Mouse (Mus musculus) heart, embryonic 14.5 days (tissue): ENCODE measurements around the gene Clip2. TPM values are rescaled to one million over a fixed set of nuclear protein-coding genes. Genes with fewer than 3 reads are reported as not detected.

ENCODE experiments used
- ATAC-seq: fragments of 200-750 bp; cut with Nextera tagmentation; 2 replicates; pipeline ENCODE4 v1.8.0; 2017; ENCODE audit warnings: low read depth, moderate TSS enrichment; ENCODE audit not compliant: insufficient number of reproducible peaks, insufficient read depth, low FRiP score
- H3K27ac ChIP-seq, 2 experiments: fragments of 200-500 bp in 1 of 2; fragments of 300-500 bp in 1 of 2; sonication (generic) in 1 of 2; replicated peaks in 1 of 2; 2 replicates each; pipeline ENCODE4 v1.5.1; 2012 to 2014; ENCODE audit warnings: low read depth in 2 of 2, low read length in 2 of 2, control low read depth in 1 of 2, mild to moderate bottlenecking in 1 of 2, mixed read lengths in 1 of 2; ENCODE audit not compliant: control insufficient read depth in 1 of 2, insufficient read depth in 1 of 2
- H3K27me3 ChIP-seq: fragments of 300-500 bp; sonication (generic); 2 replicates; pipeline ENCODE4 v1.6.1; 2014; ENCODE audit warnings: mild to moderate bottlenecking, low read length, control low read depth; ENCODE audit not compliant: control insufficient read depth, insufficient read depth
- H3K36me3 ChIP-seq: fragments of 300-500 bp; sonication (generic); 2 replicates; pipeline ENCODE4 v1.6.1; 2014; ENCODE audit warnings: mild to moderate bottlenecking, control low read depth, low read length, mixed read lengths; ENCODE audit not compliant: control insufficient read depth, insufficient read depth
- H3K4me1 ChIP-seq, 2 experiments: fragments of 200-500 bp in 1 of 2; fragments of 300-500 bp in 1 of 2; sonication (generic) in 1 of 2; 2 replicates each; pipeline ENCODE4 v1.6.1; 2012 to 2014; ENCODE audit warnings: low read length in 2 of 2, control low read depth in 1 of 2, mixed read lengths in 1 of 2; ENCODE audit not compliant: control insufficient read depth in 2 of 2, insufficient read depth in 2 of 2
- H3K4me2 ChIP-seq: fragments of 300-500 bp; sonication (generic); 2 replicates; pipeline ENCODE4 v1.6.1; 2014; ENCODE audit warnings: mild to moderate bottlenecking, low read length
- H3K4me3 ChIP-seq, 2 experiments: fragments of 200-500 bp in 1 of 2; fragments of 300-500 bp in 1 of 2; sonication (generic) in 1 of 2; 2 replicates each; pipeline ENCODE4 v1.5.1; 2012 to 2014; ENCODE audit warnings: low read length in 2 of 2, mild to moderate bottlenecking in 2 of 2, control low read depth in 1 of 2, low read depth in 1 of 2, moderate library complexity in 1 of 2; ENCODE audit not compliant: control insufficient read depth in 1 of 2, insufficient read depth in 1 of 2
- H3K9ac ChIP-seq: fragments of 300-500 bp; sonication (generic); 2 replicates; pipeline ENCODE4 v1.6.1; 2014; ENCODE audit warnings: mild to moderate bottlenecking, low read length
- H3K9me3 ChIP-seq: fragments of 300-500 bp; sonication (generic); 2 replicates; pipeline ENCODE4 v1.6.1; 2016; ENCODE audit warnings: low read length, control low read depth; ENCODE audit not compliant: control insufficient read depth
- WGBS: fragments of 180-500 bp; shearing (Covaris S2); extraction: QIAGEN DNeasy Blood & Tissue Kit; methylation state at CpG from one replicate; pipeline ENCODE4 v1.1.7; 2014; 5-methylcytosine and 5-hydroxymethylcytosine counted together
- polyA plus RNA-seq: library from polyadenylated mRNA; unstranded; fragments of >200 nt; fragmentation: Nextera tagmentation; extraction: Ambion mirVana; gene quantifications from 2 replicates; pipeline ENCODE4 v1.2.1, GENCODE M21; 2014

Gene Clip2
- polyA plus RNA-seq, 1 experiment from 2014 or later = 1.9 TPM

DNA sequence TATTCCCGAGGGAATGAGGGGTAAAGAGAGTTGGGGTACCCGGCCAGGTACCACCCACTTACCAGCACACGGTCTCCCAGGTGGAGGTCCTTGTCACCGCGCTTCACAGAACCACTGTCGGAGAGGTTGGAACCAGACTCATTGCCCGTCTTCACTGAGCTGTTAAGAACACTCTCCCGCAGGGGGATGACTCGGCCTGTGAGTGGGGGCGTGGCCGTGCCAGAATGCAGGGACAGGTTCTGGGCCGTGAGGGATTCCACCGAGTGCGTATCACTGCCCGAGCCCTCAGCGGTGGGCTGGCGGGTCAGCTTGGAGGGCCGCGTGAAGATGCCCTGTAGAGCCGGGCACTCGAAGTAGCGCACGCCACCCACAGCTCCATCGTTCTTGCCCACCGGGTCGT is 29.7 kb downstream of the Clip2 start:
- peaks cover 0 to 2% of the 10 kb centered on the region in 2 experiments; a peak in 1 of 4 replicates for H3K4me1 ChIP-seq
- no peak overlapping the region for H3K4me3 ChIP-seq
- 87% methylated on average over 26 of the region's 26 CpGs for WGBS
- no peak overlapping the region for H3K9ac ChIP-seq
- no peaks in the 10 kb centered on the region for H3K9me3 ChIP-seq
- H3K27ac ChIP-seq = no peak overlapping the region
- no peak overlapping the region for H3K4me2 ChIP-seq
- H3K36me3 ChIP-seq = peaks cover 25% of the 10 kb centered on the region
- H3K27me3 ChIP-seq = no peaks in the 10 kb centered on the region
- no peak for ATAC-seq

DNA sequence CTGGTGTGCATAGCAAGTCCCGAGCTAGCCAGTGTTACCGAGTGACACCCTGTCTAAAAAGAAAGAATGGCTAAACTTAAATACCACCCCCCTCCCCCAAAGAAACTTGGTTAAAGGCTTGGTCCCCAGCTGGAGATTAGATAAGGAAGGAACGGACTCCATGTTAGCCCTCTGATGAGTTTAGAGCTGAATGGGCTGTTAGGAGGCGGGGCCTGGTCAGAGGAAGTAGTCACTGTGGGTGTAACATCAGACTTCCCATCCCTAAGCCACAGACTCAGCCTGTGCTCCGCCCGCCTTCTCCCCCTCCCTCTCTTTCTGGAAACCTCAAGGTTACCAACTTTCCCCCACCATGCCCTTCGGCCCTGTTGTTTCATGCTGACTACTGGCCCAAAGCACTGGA is 30.4 kb downstream of the Clip2 start:
- no peaks in the 10 kb centered on the region for H3K27me3 ChIP-seq
- H3K4me1 ChIP-seq = peaks cover 0 to 2% of the 10 kb centered on the region in 2 experiments; a peak in 1 of 4 replicates
- no peak for ATAC-seq
- 61% methylated on average over 7 of the region's 7 CpGs for WGBS
- no peak overlapping the region for H3K27ac ChIP-seq
- H3K4me2 ChIP-seq = no peak overlapping the region
- H3K4me3 ChIP-seq = no peak overlapping the region
- peaks cover 32% of the 10 kb centered on the region for H3K36me3 ChIP-seq
- peaks cover under 1% of the 10 kb centered on the region; the same call in 1 of the 2 replicates for H3K9me3 ChIP-seq
- H3K9ac ChIP-seq = no peak overlapping the region

GRCm38 (mm10) chr5:134521131-134521530 is 31.1 kb downstream of the Clip2 start:
- H3K4me1 ChIP-seq = peaks cover 0 to 2% of the 10 kb centered on the region in 2 experiments; a peak in 1 of 4 replicates
- peaks cover 39% of the 10 kb centered on the region for H3K36me3 ChIP-seq
- no peaks in the 10 kb centered on the region for H3K27me3 ChIP-seq
- H3K9ac ChIP-seq = no peak overlapping the region
- no peak overlapping the region for H3K4me3 ChIP-seq
- no peak for ATAC-seq
- H3K9me3 ChIP-seq = peaks cover 5% of the 10 kb centered on the region; the same call in 1 of the 2 replicates
- WGBS = 84% methylated on average over 2 of the region's 2 CpGs
- no peak overlapping the region for H3K27ac ChIP-seq
- H3K4me2 ChIP-seq = no peak overlapping the region

DNA sequence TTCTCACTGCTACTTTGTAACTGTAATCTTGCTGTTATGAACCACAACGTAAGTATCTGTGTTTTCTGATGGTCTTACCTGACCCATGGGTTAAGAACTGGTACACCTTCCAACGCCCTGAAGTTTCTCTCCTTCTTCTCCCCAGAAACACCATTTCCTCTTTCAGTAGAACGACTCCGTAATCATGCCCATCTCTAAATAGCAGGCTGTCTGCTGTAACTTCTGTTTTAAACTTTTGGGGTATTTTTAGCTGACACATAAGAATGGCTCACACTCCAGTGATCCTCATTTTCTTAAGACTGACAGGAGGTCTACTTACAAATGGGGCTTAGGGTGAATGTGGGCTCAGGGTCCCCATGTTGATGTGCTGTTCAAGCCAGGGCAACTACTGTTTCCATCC is 32.1 kb downstream of the Clip2 start:
- 93% methylated on average over 4 of the region's 4 CpGs for WGBS
- ATAC-seq = no peak
- no peak overlapping the region for H3K4me2 ChIP-seq
- no peak overlapping the region for H3K4me3 ChIP-seq
- H3K27ac ChIP-seq = no peak overlapping the region
- H3K9ac ChIP-seq = no peak overlapping the region
- no peaks in the 10 kb centered on the region for H3K27me3 ChIP-seq
- peaks cover 0 to 2% of the 10 kb centered on the region in 2 experiments; a peak in 1 of 4 replicates for H3K4me1 ChIP-seq
- peaks cover 5% of the 10 kb centered on the region; the same call in 1 of the 2 replicates for H3K9me3 ChIP-seq
- H3K36me3 ChIP-seq = peaks cover 44% of the 10 kb centered on the region

DNA sequence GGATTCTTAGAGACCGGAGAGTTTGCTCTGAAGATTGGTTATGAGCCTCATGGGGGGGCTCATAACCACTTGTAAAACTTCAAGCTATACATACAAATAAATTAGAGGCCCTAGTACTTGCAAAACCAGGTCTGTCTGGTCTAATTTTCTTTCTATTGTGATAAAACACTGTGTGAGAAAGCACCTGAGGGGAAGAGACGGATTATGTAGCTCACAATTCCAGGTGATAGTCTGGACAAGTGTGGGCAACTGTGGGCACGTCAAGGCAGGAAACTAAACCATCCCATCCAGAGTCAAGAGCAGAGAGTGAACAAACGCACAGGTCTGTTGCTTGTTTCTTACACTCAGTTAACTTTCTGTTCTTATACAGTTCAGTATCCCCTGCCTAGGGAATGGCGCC is 32.8 kb downstream of the Clip2 start:
- WGBS = 93% methylated on average over 5 of the region's 5 CpGs
- ATAC-seq = no peak
- peaks cover 5% of the 10 kb centered on the region; the same call in 1 of the 2 replicates for H3K9me3 ChIP-seq
- H3K4me3 ChIP-seq = no peak overlapping the region
- no peaks in the 10 kb centered on the region for H3K27me3 ChIP-seq
- H3K4me1 ChIP-seq = peaks cover 0 to 2% of the 10 kb centered on the region in 2 experiments; a peak in 1 of 4 replicates
- no peak overlapping the region for H3K27ac ChIP-seq
- no peak overlapping the region for H3K9ac ChIP-seq
- peaks cover 44% of the 10 kb centered on the region for H3K36me3 ChIP-seq
- H3K4me2 ChIP-seq = no peak overlapping the region

DNA sequence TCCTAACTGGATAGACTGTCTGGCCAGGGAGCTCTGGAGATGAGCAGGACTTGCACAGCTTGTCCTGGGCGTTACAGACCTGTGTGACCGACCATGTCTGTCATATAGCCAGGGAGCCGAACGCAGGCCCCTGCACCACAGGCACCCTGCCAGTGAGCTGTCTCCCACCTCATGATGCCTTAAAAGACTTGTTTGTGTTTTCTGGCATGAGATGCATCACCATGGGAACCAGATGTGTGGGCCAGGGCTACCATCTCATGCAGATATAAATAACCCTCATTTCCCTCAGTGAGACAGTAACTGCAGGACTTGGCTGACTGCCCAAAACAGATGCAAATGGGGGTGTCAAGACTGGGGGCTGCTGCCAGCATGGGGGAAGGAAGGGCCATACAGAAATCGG is 40.1 kb downstream of the Clip2 start:
- H3K36me3 ChIP-seq = peaks cover 44% of the 10 kb centered on the region
- 40% methylated on average over 5 of the region's 5 CpGs for WGBS
- peaks cover 5% of the 10 kb centered on the region; the same call in 1 of the 2 replicates for H3K9me3 ChIP-seq
- no peak overlapping the region for H3K9ac ChIP-seq
- no peak overlapping the region for H3K4me2 ChIP-seq
- no peaks in the 10 kb centered on the region for H3K27me3 ChIP-seq
- peaks cover 0 to 9% of the 10 kb centered on the region in 2 experiments; a peak in 2 of 4 replicates for H3K4me1 ChIP-seq
- H3K4me3 ChIP-seq = no peak overlapping the region
- no peak overlapping the region for H3K27ac ChIP-seq
- ATAC-seq = no peak

GRCm38 (mm10) chr5:134510266-134510665 is 42.0 kb downstream of the Clip2 start:
- no peak for ATAC-seq
- WGBS = 96% methylated on average over 5 of the region's 5 CpGs
- Histone ChIP-seq H3K9ac (no peak overlapping the region), H3K4me3 (no peak overlapping the region), H3K9me3 (no peaks in the 10 kb centered on the region), H3K36me3 (peaks cover 28% of the 10 kb centered on the region), H3K27ac (no peak overlapping the region), H3K4me1 (peaks cover 0 to 9% of the 10 kb centered on the region in 2 experiments; a peak in 2 of 4 replicates), H3K27me3 (no peaks in the 10 kb centered on the region), H3K4me2 (no peak overlapping the region)

- no peaks in the 10 kb centered on the region for H3K9me3 ChIP-seq
- H3K9ac ChIP-seq = no peak overlapping the region
- no peak overlapping the region for H3K27ac ChIP-seq
- no peak overlapping the region for H3K4me2 ChIP-seq
- no peak overlapping the region for H3K4me3 ChIP-seq
- H3K27me3 ChIP-seq = no peaks in the 10 kb centered on the region
- ATAC-seq = no peak
- WGBS = 82% methylated on average over 5 of the region's 5 CpGs
- H3K4me1 ChIP-seq = peaks cover 0 to 9% of the 10 kb centered on the region in 2 experiments; a peak in 2 of 4 replicates
- peaks cover 26% of the 10 kb centered on the region for H3K36me3 ChIP-seq
Measured at GRCm38 (mm10) chr5:134508965-134509364, 43.3 kb downstream of the Clip2 start.
